Mouse (Mus musculus) small intestine, adult 2 months (tissue): ENCODE results near the gene Fbxo17.

Source experiments
- CTCF ChIP-seq: fragments of 200-500 bp; IDR thresholded peaks from 2 replicates; pipeline ENCODE4 v1.5.1; 2012; ENCODE audit warnings: low read depth, mild to moderate bottlenecking, control low read depth, inconsistent platforms, low read length, moderate library complexity, mixed read lengths; ENCODE audit not compliant: insufficient replicate concordance, insufficient read length; ENCODE audit errors: extremely low read depth
- POLR2A ChIP-seq: fragments of 200-500 bp; IDR thresholded peaks from 2 replicates; pipeline ENCODE4 v1.6.1; 2012; ENCODE audit warnings: low read depth, mild to moderate bottlenecking, control low read depth, inconsistent platforms, low read length, moderate library complexity

DNA sequence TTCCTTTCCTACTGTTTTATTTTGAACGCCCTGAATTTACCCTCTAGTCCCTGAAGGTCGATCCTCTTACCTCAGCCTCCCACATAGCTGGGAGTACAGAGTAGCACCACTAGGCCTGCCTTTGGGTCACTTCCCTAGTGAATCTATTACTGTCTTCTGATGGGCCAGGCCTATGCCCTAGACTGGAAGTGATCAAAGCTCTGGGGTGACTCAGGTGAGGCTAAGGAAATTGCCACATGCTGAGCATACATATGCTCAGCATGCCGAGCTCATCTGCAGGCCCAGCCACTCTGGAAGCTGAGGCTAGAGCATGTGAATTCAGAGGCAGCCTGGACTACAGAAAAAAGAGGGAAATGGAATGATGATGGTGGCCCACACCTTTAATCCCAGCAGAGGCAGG is 56.6 kb downstream of the Fbxo17 start:
- TF ChIP-seq CTCF, result no peak
- TF ChIP-seq POLR2A, result no peak
